Mouse (Mus musculus): ENCODE data around the gene Ndufb7.
A peak's percentile ranks its signal among the peaks of the same experiment; 100 is the strongest.

Ndufb7 gene

DNA sequence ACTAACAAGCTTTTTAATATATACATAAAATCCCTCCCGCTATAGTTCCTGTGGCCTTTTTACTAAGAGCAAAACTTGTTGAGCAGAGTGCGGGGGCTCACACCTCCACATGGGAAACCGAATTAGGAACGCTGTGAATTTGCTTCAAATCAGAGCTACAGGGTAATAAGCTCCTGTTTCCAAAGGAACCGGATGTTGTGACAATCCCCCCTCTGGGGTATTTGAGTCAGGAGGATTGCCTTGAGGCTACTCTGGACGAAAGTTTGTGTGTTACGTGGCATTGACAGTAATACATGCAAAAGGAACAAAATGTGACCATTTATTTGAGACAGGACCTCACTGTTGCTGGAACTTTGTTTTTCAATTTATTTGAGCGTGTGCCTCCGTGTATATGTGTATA, 42.6 kb downstream of the Ndufb7 start:
- no peak for DNase-seq

DNA sequence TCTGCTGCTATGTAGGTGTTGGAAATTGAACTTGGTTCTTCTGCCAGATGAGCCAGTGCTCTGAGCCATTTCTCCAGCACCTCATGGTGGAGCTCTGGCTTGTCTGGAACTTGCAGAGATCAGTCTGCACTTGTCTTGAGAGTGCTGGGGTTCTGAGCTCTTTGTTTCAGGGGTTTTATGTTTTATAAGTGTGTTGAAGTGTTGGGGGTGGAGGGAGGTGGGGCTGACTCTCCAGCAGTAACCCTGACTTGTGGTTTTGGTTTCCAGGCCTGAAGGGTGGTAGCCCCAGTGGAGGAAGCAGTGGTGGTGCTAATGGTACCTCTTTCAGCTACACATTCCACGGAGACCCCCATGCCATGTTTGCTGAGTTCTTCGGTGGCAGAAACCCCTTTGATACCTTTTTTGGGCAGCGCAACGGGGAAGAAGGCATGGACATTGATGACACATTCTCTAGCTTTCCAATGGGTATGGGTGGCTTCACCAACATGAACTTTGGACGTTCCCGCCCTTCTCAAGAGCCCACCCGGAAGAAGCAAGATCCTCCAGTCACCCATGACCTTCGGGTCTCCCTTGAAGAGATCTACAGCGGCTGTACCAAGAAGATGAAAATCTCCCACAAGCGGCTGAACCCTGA, 43.2 kb downstream of the Ndufb7 start:
- no peak for DNase-seq

DNA sequence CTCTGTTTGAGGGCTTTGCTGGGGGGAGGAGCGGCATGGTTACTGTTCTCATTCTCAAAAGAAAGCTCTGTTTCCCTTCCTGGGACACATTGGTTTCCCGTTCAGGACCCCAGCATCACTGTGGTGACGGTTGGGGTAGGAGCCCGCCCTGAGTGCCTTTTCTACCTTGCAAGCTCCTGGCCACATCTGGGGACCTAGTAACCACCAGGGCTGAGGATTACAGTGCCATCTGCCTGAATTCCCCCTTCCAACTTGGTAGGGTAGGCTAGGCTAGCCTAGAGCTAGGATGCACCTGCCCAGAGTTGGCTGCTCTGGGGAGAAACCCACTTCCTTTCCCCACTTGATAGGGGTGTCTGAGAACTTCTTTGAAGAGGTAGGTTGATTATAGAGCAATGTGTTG, 45.5 kb downstream of the Ndufb7 start:
- no peak for DNase-seq

DNA sequence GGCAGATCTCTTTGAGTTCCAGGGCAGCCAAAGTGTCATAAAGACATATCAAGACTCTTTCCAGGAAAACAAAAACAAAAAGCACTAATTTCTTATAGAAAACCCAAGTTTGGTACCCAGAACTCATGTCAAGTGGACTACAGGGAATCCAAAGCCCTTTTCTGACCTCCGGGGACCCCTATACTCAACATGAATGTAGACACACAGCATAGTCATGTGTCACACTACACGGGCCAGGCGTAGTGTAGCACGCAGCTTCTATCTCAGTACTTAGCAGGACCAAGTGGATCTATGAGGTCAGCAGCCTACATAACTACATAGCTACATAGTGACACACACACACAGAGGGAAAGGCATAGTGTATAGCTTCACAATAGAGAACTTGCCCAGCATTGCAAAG, 47.2 kb downstream of the Ndufb7 start:
- no peak for DNase-seq

DNA sequence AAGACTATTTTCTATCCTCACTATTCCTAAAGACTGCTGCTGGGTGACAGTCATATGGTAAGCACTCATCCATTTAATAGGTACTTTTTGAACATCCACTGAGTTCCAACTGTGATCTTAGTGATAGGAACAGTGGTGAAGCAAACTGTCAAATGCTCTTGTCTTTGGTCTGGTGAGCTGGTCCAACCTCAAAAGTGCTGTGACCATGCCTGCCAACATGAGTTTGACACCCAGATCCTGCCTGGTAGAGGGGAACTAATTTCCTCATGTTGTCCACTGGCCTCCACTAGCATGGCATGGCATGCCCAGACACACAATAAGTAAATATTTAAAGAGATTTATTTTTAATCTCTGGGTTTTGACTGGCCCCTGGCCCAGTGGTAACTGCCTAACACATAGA, 50.2 kb downstream of the Ndufb7 start:
- DNase-seq, result no peak

DNA sequence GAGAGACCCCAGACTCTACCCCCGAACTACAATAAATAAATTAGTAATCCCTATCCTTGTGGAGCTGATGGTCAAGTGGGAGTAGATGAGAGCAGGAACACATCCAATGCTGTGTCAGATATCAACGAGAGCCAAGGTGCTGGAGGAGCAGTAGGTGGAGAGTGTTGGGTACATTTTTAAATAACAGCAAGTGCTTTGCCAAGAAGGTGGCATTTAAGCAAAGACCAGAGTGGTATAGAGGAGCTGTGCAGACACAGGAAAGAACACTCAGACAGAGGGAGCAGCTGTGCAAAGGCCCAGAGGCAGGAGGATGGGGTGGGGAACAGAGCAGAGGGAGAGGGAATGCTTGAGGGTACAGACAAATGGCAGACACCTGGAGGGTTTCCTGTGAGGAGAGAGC, 50.6 kb downstream of the Ndufb7 start:
- peak; percentile 75 for DNase-seq

DNA sequence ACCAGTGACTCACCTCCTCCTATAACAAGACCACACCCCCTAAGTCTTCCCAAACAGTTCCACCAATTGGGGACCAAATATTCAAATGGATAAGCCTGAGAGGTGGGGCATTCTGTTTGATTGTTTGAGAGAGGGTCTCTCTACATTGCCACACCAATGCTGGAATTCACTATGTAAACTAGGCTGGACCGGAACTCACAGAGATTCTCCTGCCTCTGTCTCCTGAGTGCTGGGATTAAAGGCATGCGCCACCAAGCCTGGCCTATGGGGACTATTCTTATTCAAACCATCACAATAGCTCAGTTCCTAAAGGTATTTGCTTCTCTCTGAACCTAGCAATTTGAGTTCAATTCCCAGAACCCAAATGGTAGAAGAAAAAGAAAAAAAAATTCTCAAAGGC, 52.1 kb downstream of the Ndufb7 start:
- no peak for DNase-seq

DNA sequence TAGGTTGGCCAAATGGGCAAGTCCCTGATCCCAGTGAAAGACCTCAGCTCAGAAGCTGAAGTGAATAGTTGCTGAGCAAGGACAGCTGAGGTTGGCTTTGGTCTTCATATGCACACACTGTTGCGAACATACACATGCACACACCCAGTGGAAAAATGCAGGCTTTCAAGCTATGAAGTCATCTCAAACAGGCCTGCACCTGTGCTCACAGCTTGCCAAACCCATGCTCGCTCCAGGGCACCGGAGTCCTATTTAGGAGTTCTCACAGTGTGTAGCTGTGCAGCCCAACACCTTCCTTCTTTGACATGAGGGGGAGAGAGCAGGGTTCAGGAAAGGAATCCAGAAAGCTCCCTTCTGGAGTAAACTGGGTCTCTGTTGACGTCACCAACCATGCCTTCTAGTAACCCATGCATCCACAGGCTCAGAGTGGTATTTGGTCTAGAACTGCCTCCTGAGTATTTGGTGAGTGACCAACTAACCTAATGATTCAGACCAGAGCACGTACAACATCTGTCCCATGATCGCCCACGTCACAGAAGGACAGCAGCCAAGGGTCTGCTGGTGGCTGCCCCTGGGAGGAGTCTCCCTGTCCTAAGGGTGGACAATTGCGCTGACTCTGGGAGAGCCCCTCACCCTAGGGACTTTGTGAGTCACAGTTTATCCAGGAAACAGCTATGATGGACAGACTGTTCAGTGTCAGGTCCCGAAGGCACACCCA, 53.3 kb downstream of the Ndufb7 start:
- DNase-seq, result no peak
